Mouse (Mus musculus) cerebellum, postnatal 10 days (tissue): ENCODE data around the gene Smarcad1.
"Not testable (repeated sequence)": the region's sequence is repeated elsewhere in the genome, so short reads cannot be mapped to it uniquely, and the experiment has no call there.

Experiments used
- DNase-seq, 2 experiments: peaks; one replicate each; pipeline ENCODE4 v3.0.0; 2021; ENCODE audit warnings: mixed read lengths in 2 of 2

Smarcad1 gene

GRCm38 (mm10) chr6:65042491-65043171 lies at the start of gene Smarcad1:
Gene Smarcad1, plus strand, starts transcription at chr6:65042583.
- peak; percentile 97 for DNase-seq

GRCm38 (mm10) chr6:64996824-64997421 lies 45.5 kb upstream of the Smarcad1 start:
- DNase-seq, result peak; percentile 41 to 42

- peak; percentile 7 to 12 for DNase-seq
Observed at GRCm38 (mm10) chr6:64997805-64998204, 44.6 kb upstream of the Smarcad1 start.

- DNase-seq, result peak; percentile 15 to 18
Observed at GRCm38 (mm10) chr6:65000757-65001156, 41.6 kb upstream of the Smarcad1 start.

GRCm38 (mm10) chr6:65002196-65002595 lies 40.2 kb upstream of the Smarcad1 start:
- no peak for DNase-seq

GRCm38 (mm10) chr6:65008836-65009235 lies 33.5 kb upstream of the Smarcad1 start:
- no peak for DNase-seq

GRCm38 (mm10) chr6:65011444-65011990 lies 30.9 kb upstream of the Smarcad1 start:
- no peak for DNase-seq

- DNase-seq, result no peak
Observed at GRCm38 (mm10) chr6:65012142-65012541, 30.2 kb upstream of the Smarcad1 start.

GRCm38 (mm10) chr6:65017566-65017965 lies 24.8 kb upstream of the Smarcad1 start:
- no peak for DNase-seq

- not testable (repeated sequence) for DNase-seq
Observed at GRCm38 (mm10) chr6:65018966-65019365, 23.4 kb upstream of the Smarcad1 start.

- DNase-seq, result no peak
Observed at GRCm38 (mm10) chr6:65021883-65022282, 20.5 kb upstream of the Smarcad1 start.

- no peak for DNase-seq
Observed at GRCm38 (mm10) chr6:65023053-65023452, 19.3 kb upstream of the Smarcad1 start.

GRCm38 (mm10) chr6:65024668-65025067 lies 17.7 kb upstream of the Smarcad1 start:
- no peak for DNase-seq

- DNase-seq, result no peak
Observed at GRCm38 (mm10) chr6:65025130-65025529, 17.3 kb upstream of the Smarcad1 start.

GRCm38 (mm10) chr6:65034661-65035060 lies 7.7 kb upstream of the Smarcad1 start:
- no peak for DNase-seq

GRCm38 (mm10) chr6:65035469-65035868 lies 6.9 kb upstream of the Smarcad1 start:
- no peak for DNase-seq

- DNase-seq, result peak; percentile 16 to 26
Observed at GRCm38 (mm10) chr6:65041932-65042331, 451 bp upstream of the Smarcad1 start.

- DNase-seq, result no peak
Observed at GRCm38 (mm10) chr6:65043241-65043640, 858 bp downstream of the Smarcad1 start.

GRCm38 (mm10) chr6:65049100-65049499 lies 6.7 kb downstream of the Smarcad1 start:
- DNase-seq, result no peak

GRCm38 (mm10) chr6:65056620-65057019 lies 14.2 kb downstream of the Smarcad1 start:
- DNase-seq, result no peak

- DNase-seq, result peak in 1 of 2 experiments; percentile 17
Observed at GRCm38 (mm10) chr6:65057137-65057536, 14.8 kb downstream of the Smarcad1 start.

- DNase-seq, result no peak
Observed at GRCm38 (mm10) chr6:65061049-65061448, 18.7 kb downstream of the Smarcad1 start.

GRCm38 (mm10) chr6:65075201-65075600 lies 32.8 kb downstream of the Smarcad1 start:
- DNase-seq, result peak; percentile 37 to 52

GRCm38 (mm10) chr6:65079139-65079538 lies 36.8 kb downstream of the Smarcad1 start:
- DNase-seq, result peak; percentile 19 to 43
